Mouse (Mus musculus) ES-Bruce4 (cell line): Measurements from ENCODE around the gene Nos1ap.

Experiments used
- CTCF ChIP-seq: IDR thresholded peaks from one replicate; pipeline ENCODE4 v1.8.1; 2011; ENCODE audit warnings: low read depth, low read length
- EP300 ChIP-seq: IDR thresholded peaks from 2 replicates; pipeline ENCODE4 v1.6.1; 2011; ENCODE audit warnings: low read depth, low read length; ENCODE audit not compliant: insufficient read depth

DNA sequence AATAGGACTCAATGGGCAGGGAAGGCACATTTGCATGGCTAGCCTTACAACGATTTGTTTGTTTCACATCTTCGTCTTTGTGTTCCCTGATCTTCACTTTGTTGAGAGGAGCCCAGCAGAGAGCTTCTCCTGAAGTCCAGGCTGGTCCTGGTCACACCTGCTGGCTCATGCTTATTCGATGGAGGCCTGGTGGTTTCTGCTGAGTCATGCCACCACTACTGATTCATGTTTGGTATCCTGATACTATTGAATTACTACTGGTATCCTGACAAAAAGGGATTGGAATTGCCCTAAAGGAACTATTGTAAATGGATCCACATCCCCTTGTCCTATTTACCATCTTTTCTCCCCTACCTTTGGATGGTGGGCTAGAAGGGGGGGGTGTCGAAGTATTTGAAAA is 40.8 kb upstream of the Nos1ap start:
- TF ChIP-seq EP300 (no peak), CTCF (no peak)
